Mouse (Mus musculus) spleen, adult 2 months (tissue): ENCODE measurements at regions not wholly inside any gene's neighbourhood (a gene's known extent, or its start where the extent isn't known, plus 50 kb on each side); places are given as distances from the start of the nearest gene placed in this dataset.

Experiments used
- CTCF ChIP-seq: fragments of 200-500 bp; IDR thresholded peaks from 2 replicates; pipeline ENCODE4 v1.5.1; 2011; ENCODE audit warnings: mild to moderate bottlenecking, inconsistent platforms; ENCODE audit not compliant: insufficient read depth, insufficient read length, insufficient replicate concordance; ENCODE audit errors: extremely low read depth
- POLR2A ChIP-seq: fragments of 200-500 bp; IDR thresholded peaks from 2 replicates; pipeline ENCODE4 v1.6.1; 2011; ENCODE audit warnings: low read depth, low read length, inconsistent platforms

DNA sequence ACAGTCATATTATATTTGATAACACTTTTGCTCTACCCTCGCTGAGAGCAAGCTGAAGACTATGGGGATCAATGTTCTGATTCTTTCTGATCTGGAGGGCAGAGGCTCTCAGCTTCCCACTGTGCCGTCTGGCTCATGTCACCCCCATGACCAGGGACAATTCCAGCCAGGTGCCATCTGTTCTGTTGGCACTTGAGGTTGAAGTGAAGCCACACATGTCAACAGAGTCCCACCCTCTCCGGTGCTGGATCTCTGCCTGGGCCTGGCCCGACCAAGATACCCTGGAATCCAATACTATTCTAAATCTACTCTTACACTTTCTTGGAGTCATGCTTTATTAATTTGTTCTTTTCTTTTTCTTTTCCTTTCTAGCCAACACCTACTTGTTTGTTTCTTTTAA, 538.0 kb downstream of the Etv1 start:
- TF ChIP-seq POLR2A = no peak
- TF ChIP-seq CTCF = no peak
